Mouse (Mus musculus): ENCODE results near the gene Chst3. TPM values are rescaled to one million over a fixed set of nuclear protein-coding genes. Genes with fewer than 3 reads are reported as not detected.

Chst3 gene
- polyA plus RNA-seq, 1 experiment from 2014 or later: 1.3 TPM

Small RNA genes lying within 50 kb of the gene (microRNA-seq; reads per million reads assigned to microRNA genes)
- not detected for gene Gm22117

Other genes starting within 250 kb of the Chst3 start
- 45.2 and 46.7 TPM in 2 replicates for gene Ascc1, start 216.5 kb downstream of the Chst3 start, polyA plus RNA-seq (2014; fragmentation: Nextera tagmentation; extraction: Ambion mirVana)
- 111 and 112 TPM in 2 replicates for gene Anapc16, start 216.1 kb downstream of the Chst3 start, polyA plus RNA-seq (2014; fragmentation: Nextera tagmentation; extraction: Ambion mirVana)
- gene Spock2, start 113.0 kb downstream of the Chst3 start, polyA plus RNA-seq (2014; fragmentation: Nextera tagmentation; extraction: Ambion mirVana): 1.8 and 2.0 TPM in 2 replicates
- 50.6 and 54.8 TPM in 2 replicates for gene Psap, start 58.4 kb upstream of the Chst3 start, polyA plus RNA-seq (2014; fragmentation: Nextera tagmentation; extraction: Ambion mirVana)
- gene Vsir, start 127.6 kb upstream of the Chst3 start, polyA plus RNA-seq (2014; fragmentation: Nextera tagmentation; extraction: Ambion mirVana): 1.3 and 2.4 TPM in 2 replicates
- 1.5 and 2.0 TPM in 2 replicates for gene Gm17455, start 180.5 kb upstream of the Chst3 start, polyA plus RNA-seq (2014; fragmentation: Nextera tagmentation; extraction: Ambion mirVana)